Mouse (Mus musculus) cerebellum, adult 9-10 months (tissue): ENCODE measurements around the gene Mfsd1.

Experiments
- DNase-seq: peaks from one replicate; pipeline ENCODE4 v3.0.0; 2022

Mfsd1 gene

GRCm38 (mm10) chr3:67643135-67643534 is 60.6 kb downstream of the Mfsd1 start:
- DNase-seq: no peak

DNA sequence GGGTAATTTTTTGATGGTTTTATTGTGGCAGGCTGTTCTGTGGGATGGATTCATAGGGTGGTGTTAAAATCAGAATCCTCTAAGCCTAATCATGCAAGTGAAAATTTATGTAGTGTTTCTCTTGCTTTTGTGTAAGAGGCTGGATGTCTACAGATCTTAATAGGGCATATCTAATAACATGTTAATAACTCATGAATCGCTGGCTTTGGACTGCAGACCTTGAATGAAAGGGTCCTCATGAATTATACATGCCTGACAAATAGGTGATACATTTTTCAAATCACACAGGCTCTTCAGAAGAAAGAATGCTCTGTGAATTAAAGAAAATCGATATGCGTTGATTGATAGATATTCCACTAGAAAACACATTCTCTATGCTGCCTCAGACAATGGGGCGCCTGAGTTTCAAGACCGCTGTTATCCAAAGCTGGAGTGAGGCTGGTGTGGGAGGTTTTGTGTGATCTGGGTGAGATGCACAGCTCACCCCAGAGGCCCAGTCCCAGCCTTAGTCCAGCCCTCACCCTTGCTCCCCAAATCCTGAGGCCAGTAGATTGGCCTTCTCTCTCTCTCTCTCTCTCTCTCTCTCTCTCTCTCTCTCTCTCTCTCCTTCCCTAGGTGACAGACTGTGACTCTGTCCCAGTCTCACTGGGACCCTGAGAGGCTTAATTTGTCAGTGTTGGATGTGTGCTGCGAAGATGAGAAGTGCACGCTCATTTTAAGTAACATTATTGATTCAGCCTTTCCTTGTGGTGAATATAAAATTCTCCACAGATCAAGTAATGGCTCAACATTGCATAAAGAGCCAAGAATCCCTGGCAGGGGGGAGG is 63.3 kb downstream of the Mfsd1 start:
- no peak for DNase-seq
